Mouse (Mus musculus): ENCODE measurements around the gene Pin1. TPM values are rescaled to one million over a fixed set of nuclear protein-coding genes. Genes with fewer than 3 reads are reported as not detected.
"Not testable (repeated sequence)": the region's sequence is repeated elsewhere in the genome, so short reads cannot be mapped to it uniquely, and the experiment has no call there.

The Pin1 gene
- 86.3 and 86.4 TPM in 2 replicates for polyA plus RNA-seq (2016; fragmentation: Nextera tagmentation; extraction: Ambion mirVana)

- Histone ChIP-seq H3K4me3 (peak within 1 kb of the TSS; percentile 97), H3K27ac (peak within 1 kb of the TSS; percentile 92), H3K4me1 (peaks cover 35% of the 10 kb centered on the region), H3K36me3 (replicated peaks) (peaks cover 54% of the 10 kb centered on the region), H3K27me3 (ENCODE audit: poor library complexity, severe bottlenecking) (no peaks in the 10 kb centered on the region), H3K9me3 (no peaks in the 10 kb centered on the region)
- peak; percentile 98 for DNase-seq (ENCODE audit: extremely low spot score, low spot score)
- under 1% methylated on average over 45 of the region's 45 CpGs for WGBS
Measured at GRCm38 (mm10) chr9:20651602-20652259, at the start of gene Pin1. Gene Pin1, plus strand, starts transcription at chr9:20652095.

GRCm38 (mm10) chr9:20606269-20606668 lies 45.6 kb upstream of the Pin1 start:
- H3K27ac ChIP-seq, result 0 out of 2 replicates have a peak overlapping the region, but pooled peaks have one; percentile 98
- peak overlapping the region; percentile 81 for H3K4me3 ChIP-seq
- H3K27me3 ChIP-seq (ENCODE audit: poor library complexity, severe bottlenecking), result no peaks in the 10 kb centered on the region
- DNase-seq (ENCODE audit: extremely low spot score, low spot score), result no peak
- H3K36me3 ChIP-seq (replicated peaks), result peaks cover 16% of the 10 kb centered on the region
- H3K4me1 ChIP-seq, result peaks cover 11% of the 10 kb centered on the region
- peaks cover 4% of the 10 kb centered on the region; the same call in 1 of the 2 replicates for H3K9me3 ChIP-seq
- WGBS, result 100% methylated on average over 1 of the region's 1 CpGs

GRCm38 (mm10) chr9:20607100-20607974 lies 44.6 kb upstream of the Pin1 start:
- H3K9me3 ChIP-seq, result peaks cover 4% of the 10 kb centered on the region; the same call in 1 of the 2 replicates
- H3K36me3 ChIP-seq (replicated peaks), result peaks cover 16% of the 10 kb centered on the region
- peak; percentile 92 for DNase-seq (ENCODE audit: extremely low spot score, low spot score)
- under 1% methylated on average over 57 of the region's 57 CpGs for WGBS
- H3K27me3 ChIP-seq (ENCODE audit: poor library complexity, severe bottlenecking), result no peaks in the 10 kb centered on the region
- peak overlapping the region; percentile 98 for H3K27ac ChIP-seq
- H3K4me1 ChIP-seq, result peaks cover 11% of the 10 kb centered on the region
- peak overlapping the region; percentile 81 for H3K4me3 ChIP-seq

GRCm38 (mm10) chr9:20609831-20610464 lies 41.9 kb upstream of the Pin1 start:
- H3K27ac ChIP-seq, result no peak overlapping the region
- H3K4me3 ChIP-seq, result no peak overlapping the region
- H3K36me3 ChIP-seq (replicated peaks), result peaks cover 16% of the 10 kb centered on the region
- H3K4me1 ChIP-seq, result peaks cover 11% of the 10 kb centered on the region
- no peaks in the 10 kb centered on the region for H3K27me3 ChIP-seq (ENCODE audit: poor library complexity, severe bottlenecking)
- peaks cover 4% of the 10 kb centered on the region; the same call in 1 of the 2 replicates for H3K9me3 ChIP-seq
- no peak for DNase-seq (ENCODE audit: extremely low spot score, low spot score)
- 89% methylated on average over 5 of the region's 5 CpGs for WGBS

GRCm38 (mm10) chr9:20611976-20612375 lies 39.9 kb upstream of the Pin1 start:
- 87% methylated on average over 5 of the region's 5 CpGs for WGBS
- H3K36me3 ChIP-seq (replicated peaks), result peaks cover 16% of the 10 kb centered on the region

GRCm38 (mm10) chr9:20616685-20617084 lies 35.2 kb upstream of the Pin1 start:
- Histone ChIP-seq H3K4me3 (no peak overlapping the region), H3K27me3 (ENCODE audit: poor library complexity, severe bottlenecking) (no peaks in the 10 kb centered on the region), H3K4me1 (no peaks in the 10 kb centered on the region), H3K27ac (no peak overlapping the region), H3K36me3 (replicated peaks) (0 out of 2 replicates have a peak, but pooled peaks cover 3% of the 10 kb centered on the region), H3K9me3 (no peaks in the 10 kb centered on the region)
- no peak for DNase-seq (ENCODE audit: extremely low spot score, low spot score)
- WGBS, result 87% methylated on average over 2 of the region's 2 CpGs

More at GRCm38 (mm10) chr9:20611976-20612375, 39.9 kb upstream of the Pin1 start:
- H3K9me3 ChIP-seq, result peaks cover 4% of the 10 kb centered on the region; the same call in 1 of the 2 replicates
- peaks cover 3% of the 10 kb centered on the region for H3K4me1 ChIP-seq
- no peak overlapping the region for H3K27ac ChIP-seq
- DNase-seq (ENCODE audit: extremely low spot score, low spot score), result no peak
- no peaks in the 10 kb centered on the region for H3K27me3 ChIP-seq (ENCODE audit: poor library complexity, severe bottlenecking)
- H3K4me3 ChIP-seq, result no peak overlapping the region

- WGBS, result 95% methylated on average over 2 of the region's 2 CpGs
- no peaks in the 10 kb centered on the region for H3K9me3 ChIP-seq
- H3K36me3 ChIP-seq (replicated peaks), result 0 out of 2 replicates have a peak, but pooled peaks cover 4% of the 10 kb centered on the region
- no peak overlapping the region for H3K4me3 ChIP-seq
- H3K4me1 ChIP-seq, result no peaks in the 10 kb centered on the region
- no peak for DNase-seq (ENCODE audit: extremely low spot score, low spot score)
- H3K27me3 ChIP-seq (ENCODE audit: poor library complexity, severe bottlenecking), result no peaks in the 10 kb centered on the region
- no peak overlapping the region for H3K27ac ChIP-seq
Measured at GRCm38 (mm10) chr9:20631332-20631731, 20.6 kb upstream of the Pin1 start.

GRCm38 (mm10) chr9:20635676-20636075 lies 16.2 kb upstream of the Pin1 start:
- peaks cover 30% of the 10 kb centered on the region for H3K36me3 ChIP-seq (replicated peaks)
- not testable (repeated sequence) for H3K4me3 ChIP-seq; H3K9me3 ChIP-seq; H3K27me3 ChIP-seq (ENCODE audit: poor library complexity, severe bottlenecking); DNase-seq (ENCODE audit: extremely low spot score, low spot score); H3K4me1 ChIP-seq; H3K27ac ChIP-seq
- 94% methylated on average over 8 of the region's 8 CpGs for WGBS

- Histone ChIP-seq H3K27me3 (ENCODE audit: poor library complexity, severe bottlenecking) (no peaks in the 10 kb centered on the region), H3K27ac (no peak overlapping the region), H3K36me3 (replicated peaks) (peaks cover 30% of the 10 kb centered on the region), H3K4me3 (no peak overlapping the region), H3K4me1 (peaks cover 7% of the 10 kb centered on the region), H3K9me3 (no peaks in the 10 kb centered on the region)
- WGBS, result 84% methylated on average over 3 of the region's 3 CpGs
- DNase-seq (ENCODE audit: extremely low spot score, low spot score), result no peak
Measured at GRCm38 (mm10) chr9:20636256-20636655, 15.6 kb upstream of the Pin1 start.

- WGBS, result 97% methylated on average over 2 of the region's 2 CpGs
- no peak overlapping the region for H3K4me3 ChIP-seq
Measured at GRCm38 (mm10) chr9:20636790-20637189, 15.1 kb upstream of the Pin1 start.

GRCm38 (mm10) chr9:20638552-20638951 lies 13.3 kb upstream of the Pin1 start:
- WGBS, result 96% methylated on average over 19 of the region's 19 CpGs
- Histone ChIP-seq H3K4me3 (no peak overlapping the region), H3K27ac (no peak overlapping the region), H3K9me3 (no peaks in the 10 kb centered on the region), H3K27me3 (ENCODE audit: poor library complexity, severe bottlenecking) (no peaks in the 10 kb centered on the region), H3K4me1 (peaks cover 28% of the 10 kb centered on the region), H3K36me3 (replicated peaks) (peaks cover 30% of the 10 kb centered on the region)
- DNase-seq (ENCODE audit: extremely low spot score, low spot score), result no peak

More at GRCm38 (mm10) chr9:20636790-20637189, 15.1 kb upstream of the Pin1 start:
- Histone ChIP-seq H3K27me3 (ENCODE audit: poor library complexity, severe bottlenecking) (no peaks in the 10 kb centered on the region), H3K4me1 (peaks cover 12% of the 10 kb centered on the region), H3K36me3 (replicated peaks) (peaks cover 30% of the 10 kb centered on the region), H3K9me3 (no peaks in the 10 kb centered on the region), H3K27ac (no peak overlapping the region)
- no peak for DNase-seq (ENCODE audit: extremely low spot score, low spot score)

- WGBS, result 95% methylated on average over 4 of the region's 4 CpGs
- H3K4me1 ChIP-seq, result peaks cover 34% of the 10 kb centered on the region
- no peak overlapping the region for H3K27ac ChIP-seq
- no peak overlapping the region for H3K4me3 ChIP-seq
- H3K36me3 ChIP-seq (replicated peaks), result peaks cover 30% of the 10 kb centered on the region
- no peak for DNase-seq (ENCODE audit: extremely low spot score, low spot score)
- H3K9me3 ChIP-seq, result no peaks in the 10 kb centered on the region
- H3K27me3 ChIP-seq (ENCODE audit: poor library complexity, severe bottlenecking), result no peaks in the 10 kb centered on the region
Measured at GRCm38 (mm10) chr9:20639486-20639885, 12.4 kb upstream of the Pin1 start.
